Mouse (Mus musculus): ENCODE results near the gene Fam3a. TPM values are rescaled to one million over a fixed set of nuclear protein-coding genes. Genes with fewer than 3 reads are reported as not detected.

Fam3a gene
- 27.0 and 31.3 TPM in 2 replicates for polyA plus RNA-seq (2016; fragmentation: Nextera tagmentation; extraction: Ambion mirVana)

DNA sequence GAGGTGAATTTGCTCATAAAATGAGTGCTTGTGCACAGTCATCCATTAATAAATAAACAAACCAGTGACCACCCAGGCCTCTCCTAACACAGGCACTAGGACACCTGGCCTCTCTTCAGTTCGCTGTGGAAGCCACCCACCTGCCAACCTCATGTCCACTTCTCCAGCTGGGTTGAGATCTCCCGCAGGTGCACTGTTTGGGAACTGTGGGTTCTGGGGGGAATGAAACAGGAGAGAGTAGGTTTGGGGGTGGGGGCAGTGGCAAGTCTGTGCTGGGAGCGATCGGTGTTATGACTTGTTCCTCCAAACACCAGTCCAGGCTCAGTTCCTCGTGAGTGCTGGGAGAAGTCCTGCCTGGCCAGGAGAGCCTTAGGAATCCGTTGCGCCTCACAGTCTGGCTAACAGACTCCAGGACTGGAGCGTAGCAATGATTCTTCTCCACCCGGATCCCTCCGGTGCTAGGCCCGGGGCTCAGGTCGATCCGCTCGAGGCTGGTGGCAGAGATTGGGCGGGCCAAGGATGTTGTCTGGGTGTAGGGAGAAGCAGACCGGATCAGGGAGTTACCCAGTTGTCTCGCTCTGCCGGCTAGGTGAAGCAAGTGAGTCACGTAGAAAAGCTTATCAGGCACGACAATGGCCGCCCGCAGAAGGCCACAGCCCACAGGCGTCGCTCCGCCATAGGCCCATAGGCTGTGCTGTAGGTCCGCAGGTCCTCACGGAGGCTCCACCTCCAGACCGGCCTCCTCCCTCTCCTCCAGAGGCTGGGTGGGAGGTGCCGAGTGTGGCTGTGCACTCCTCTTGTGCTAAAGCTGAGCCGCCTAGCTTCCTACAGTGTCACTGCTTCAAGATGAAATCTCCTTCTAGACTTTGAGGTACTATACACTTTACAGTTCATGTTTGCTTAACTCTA lies at the start of gene Fam3a, which contains the start of gene Ikbkg:
Gene Fam3a (minus strand): TSS at position 738 of the 909 bp plus-strand sequence.
Gene Ikbkg (plus strand): TSS at position 756 of the 909 bp plus-strand sequence.
- peaks cover 11% of the 10 kb centered on the region; the same call in 1 of the 2 replicates for H3K4me1 ChIP-seq
- DNase-seq (ENCODE audit: low spot score) = peak; percentile 82
- H3K9me3 ChIP-seq (replicated peaks) = no peaks in the 10 kb centered on the region; the same call in none of the 2 replicates
- H3K27ac ChIP-seq (replicated peaks) = peak within 1 kb of the TSS; percentile 93
- H3K36me3 ChIP-seq = 0 out of 2 replicates have a peak, but pooled peaks cover under 1% of the 10 kb centered on the region
- no peaks in the 10 kb centered on the region for H3K27me3 ChIP-seq (ENCODE audit: low read depth, poor library complexity, severe bottlenecking)
- peak within 1 kb of the TSS; percentile 63 for H3K4me3 ChIP-seq
- 20% methylated on average over 30 of the region's 30 CpGs for WGBS

DNA sequence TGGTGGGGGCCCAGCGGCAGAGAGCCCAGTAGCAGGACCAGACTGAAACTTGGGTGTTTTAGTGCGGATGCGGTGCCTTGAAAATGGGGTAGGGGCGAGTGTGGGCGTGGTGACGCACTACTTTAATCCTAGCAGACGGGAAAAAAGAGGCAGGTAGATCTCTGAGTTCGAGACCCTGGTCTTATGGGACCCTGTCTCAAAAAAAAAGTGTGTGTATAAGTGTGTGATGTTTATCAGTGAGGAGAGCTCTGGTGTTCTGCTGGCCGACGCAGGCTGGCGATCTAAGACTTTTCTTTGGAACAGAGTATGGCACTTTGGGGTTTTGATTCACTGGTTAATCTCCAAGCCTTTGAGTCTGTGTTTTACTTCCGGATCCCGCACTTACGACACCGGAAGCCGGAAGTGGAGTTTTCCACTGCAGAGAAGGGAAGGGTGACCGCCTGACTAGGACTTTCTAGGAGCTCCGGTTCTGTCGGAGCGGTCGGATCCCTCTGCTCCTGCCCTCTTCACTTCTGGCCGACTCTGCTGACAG lies 36.3 kb upstream of the Fam3a start:
- 11% methylated on average over 22 of the region's 22 CpGs for WGBS
- H3K9me3 ChIP-seq (replicated peaks) = no peaks in the 10 kb centered on the region
- peaks cover 13% of the 10 kb centered on the region for H3K36me3 ChIP-seq
- H3K4me1 ChIP-seq = peaks cover 8% of the 10 kb centered on the region
- peak; percentile 77 for DNase-seq (ENCODE audit: low spot score)
- H3K27me3 ChIP-seq (ENCODE audit: low read depth, poor library complexity, severe bottlenecking) = no peaks in the 10 kb centered on the region
- H3K27ac ChIP-seq (replicated peaks) = peak overlapping the region; percentile 83
- H3K4me3 ChIP-seq = peak overlapping the region; percentile 65

DNA sequence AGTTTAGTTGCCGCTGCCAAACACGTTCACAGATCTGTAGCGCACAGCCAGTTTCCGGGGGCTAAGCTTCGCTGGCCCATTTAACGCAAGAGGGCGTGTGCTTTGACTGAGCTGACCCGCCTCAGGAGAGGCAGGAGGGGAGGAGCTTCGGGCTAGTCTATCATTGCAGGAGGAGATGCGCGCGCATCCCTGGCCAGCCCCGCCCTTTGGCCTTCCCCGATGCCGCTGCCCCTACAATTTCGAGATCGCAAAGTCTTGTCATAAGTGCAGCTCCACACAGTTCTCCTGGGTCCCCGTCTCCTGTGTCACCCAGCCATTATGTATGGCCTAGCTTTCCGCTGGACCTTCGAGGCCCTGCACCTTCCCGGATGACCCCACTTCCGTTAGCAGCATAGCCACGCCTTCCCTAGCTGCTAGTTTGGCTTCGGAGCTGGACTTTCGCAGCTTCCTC lies 35.8 kb upstream of the Fam3a start, which contains the start of gene G6pdx:
Gene G6pdx (minus strand): TSS at position 369 of the 451 bp plus-strand sequence.
- peak; percentile 82 for DNase-seq (ENCODE audit: low spot score)
- no peaks in the 10 kb centered on the region for H3K27me3 ChIP-seq (ENCODE audit: low read depth, poor library complexity, severe bottlenecking)
- H3K27ac ChIP-seq (replicated peaks) = peak within 1 kb of the TSS; percentile 83
- no peaks in the 10 kb centered on the region for H3K9me3 ChIP-seq (replicated peaks)
- H3K4me3 ChIP-seq = peak within 1 kb of the TSS; percentile 65
- H3K36me3 ChIP-seq = peaks cover 8% of the 10 kb centered on the region
- peaks cover 8% of the 10 kb centered on the region for H3K4me1 ChIP-seq
- WGBS = 11% methylated on average over 25 of the region's 25 CpGs

DNA sequence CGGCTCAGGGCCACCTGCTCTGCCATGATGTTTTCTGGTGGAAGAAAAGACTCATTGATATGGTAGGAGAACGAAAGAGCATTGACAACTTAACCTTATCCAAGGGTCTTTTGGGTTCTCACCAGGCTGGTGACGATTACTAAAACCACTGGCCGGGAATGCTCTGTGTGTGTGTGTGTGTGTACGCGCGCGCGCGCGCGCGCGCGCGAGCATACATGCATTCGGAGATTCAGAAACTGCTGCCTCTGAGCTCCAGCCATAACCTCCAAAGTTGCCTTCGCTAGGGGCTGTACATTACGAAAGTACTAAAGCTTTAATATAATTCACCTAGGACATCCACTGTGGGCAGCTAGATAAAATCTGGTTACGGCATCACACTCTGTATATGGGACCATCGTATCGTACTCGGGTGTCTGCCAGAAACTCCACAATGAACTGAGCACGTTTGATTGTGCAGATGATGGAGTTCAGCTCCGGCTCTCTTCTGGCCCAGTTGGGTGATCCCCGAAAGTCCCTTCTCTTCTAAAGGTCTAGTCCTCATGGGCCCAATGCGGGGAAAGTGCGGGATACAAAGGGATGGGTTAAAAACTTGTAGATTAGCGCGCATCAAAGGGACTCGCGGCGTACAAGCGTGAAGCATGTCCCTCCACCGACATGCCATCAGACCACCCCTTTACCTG lies 35.2 kb upstream of the Fam3a start:
- peaks cover 8% of the 10 kb centered on the region for H3K4me1 ChIP-seq
- 25% methylated on average over 35 of the region's 35 CpGs for WGBS
- H3K9me3 ChIP-seq (replicated peaks) = no peaks in the 10 kb centered on the region
- peaks cover 4% of the 10 kb centered on the region; the same call in 1 of the 2 replicates for H3K36me3 ChIP-seq
- no peak for DNase-seq (ENCODE audit: low spot score)
- H3K27ac ChIP-seq (replicated peaks) = peak overlapping the region; percentile 83
- no peaks in the 10 kb centered on the region for H3K27me3 ChIP-seq (ENCODE audit: low read depth, poor library complexity, severe bottlenecking)
- H3K4me3 ChIP-seq = peak overlapping the region; percentile 65

DNA sequence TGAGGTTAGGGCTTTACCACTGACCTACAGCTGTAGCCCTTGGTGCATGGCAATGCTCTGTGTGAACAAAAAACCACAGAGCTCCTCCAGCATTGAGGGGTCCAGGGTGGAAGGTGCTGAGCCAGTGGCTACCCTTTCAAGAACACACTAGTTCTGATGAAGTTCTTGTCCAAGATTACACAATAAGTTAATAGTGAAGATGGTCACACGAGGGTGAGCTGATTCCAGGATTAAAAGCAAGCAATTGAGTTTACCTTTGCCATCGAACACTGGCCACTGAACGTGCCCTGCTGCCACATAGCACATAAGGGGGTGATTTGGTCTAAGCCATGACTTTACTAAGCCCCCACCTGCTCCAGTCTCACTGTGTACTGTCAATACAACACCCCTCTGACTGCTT lies 34.0 kb upstream of the Fam3a start:
- Histone ChIP-seq H3K27me3 (ENCODE audit: low read depth, poor library complexity, severe bottlenecking) (no peaks in the 10 kb centered on the region), H3K4me1 (peaks cover 8% of the 10 kb centered on the region), H3K9me3 (replicated peaks) (no peaks in the 10 kb centered on the region)

DNA sequence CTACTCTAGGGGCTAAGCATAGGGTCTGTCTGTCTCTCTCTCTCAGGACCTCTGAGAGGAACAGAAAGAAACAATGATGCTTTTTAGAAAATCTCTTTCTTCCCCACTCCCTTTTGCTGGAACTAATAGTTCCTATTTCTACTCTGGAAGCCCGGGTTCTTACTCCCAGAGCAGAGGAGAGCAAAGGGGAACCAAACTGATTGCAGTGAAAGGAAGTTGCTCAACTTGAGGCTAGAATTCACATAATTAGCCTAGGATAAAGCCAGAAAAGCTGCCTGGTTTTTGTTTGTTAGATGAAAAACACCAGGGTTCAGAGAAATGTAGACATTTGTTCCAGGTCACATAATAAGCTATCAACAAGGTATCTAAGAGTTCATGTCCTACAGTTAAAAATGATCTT lies 33.2 kb upstream of the Fam3a start:
- peaks cover 8% of the 10 kb centered on the region for H3K4me1 ChIP-seq
- no peaks in the 10 kb centered on the region for H3K9me3 ChIP-seq (replicated peaks)
- no peak overlapping the region for H3K4me3 ChIP-seq
- no peaks in the 10 kb centered on the region for H3K27me3 ChIP-seq (ENCODE audit: low read depth, poor library complexity, severe bottlenecking)
- no peak overlapping the region for H3K27ac ChIP-seq (replicated peaks)
- H3K36me3 ChIP-seq = no peaks in the 10 kb centered on the region
- 74% methylated on average over 1 of the region's 1 CpGs for WGBS
- no peak for DNase-seq (ENCODE audit: low spot score)

More for the DNA sequence above, 34.0 kb upstream of the Fam3a start:
- DNase-seq (ENCODE audit: low spot score) = no peak
- Histone ChIP-seq H3K4me3 (no peak overlapping the region), H3K36me3 (no peaks in the 10 kb centered on the region), H3K27ac (replicated peaks) (no peak overlapping the region)
- WGBS = 81% methylated on average over 3 of the region's 3 CpGs

DNA sequence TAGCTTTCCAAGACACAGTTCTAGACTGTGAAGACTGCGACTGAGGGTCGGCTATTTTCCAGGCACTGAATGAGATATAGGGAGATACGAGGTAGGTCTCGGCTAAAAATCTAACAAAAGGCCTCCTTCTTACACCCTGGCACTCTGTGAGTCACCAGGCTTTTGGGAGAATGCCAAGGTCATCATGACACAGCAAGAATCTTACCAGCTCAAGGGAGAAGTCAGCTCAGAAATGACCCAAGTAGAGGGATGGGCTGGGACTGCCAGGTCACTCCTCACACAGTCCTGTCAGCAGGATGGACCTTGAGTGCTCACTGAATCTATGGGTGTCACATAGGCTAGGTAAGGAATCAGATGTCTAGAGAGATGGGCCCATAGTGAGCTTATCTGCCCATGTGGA lies 32.1 kb upstream of the Fam3a start:
- Histone ChIP-seq H3K4me1 (peaks cover 6% of the 10 kb centered on the region), H3K27ac (replicated peaks) (no peak overlapping the region), H3K9me3 (replicated peaks) (no peaks in the 10 kb centered on the region), H3K4me3 (no peak overlapping the region), H3K27me3 (ENCODE audit: low read depth, poor library complexity, severe bottlenecking) (no peaks in the 10 kb centered on the region), H3K36me3 (no peaks in the 10 kb centered on the region)
- WGBS = 96% methylated on average over 4 of the region's 4 CpGs
- no peak for DNase-seq (ENCODE audit: low spot score)

DNA sequence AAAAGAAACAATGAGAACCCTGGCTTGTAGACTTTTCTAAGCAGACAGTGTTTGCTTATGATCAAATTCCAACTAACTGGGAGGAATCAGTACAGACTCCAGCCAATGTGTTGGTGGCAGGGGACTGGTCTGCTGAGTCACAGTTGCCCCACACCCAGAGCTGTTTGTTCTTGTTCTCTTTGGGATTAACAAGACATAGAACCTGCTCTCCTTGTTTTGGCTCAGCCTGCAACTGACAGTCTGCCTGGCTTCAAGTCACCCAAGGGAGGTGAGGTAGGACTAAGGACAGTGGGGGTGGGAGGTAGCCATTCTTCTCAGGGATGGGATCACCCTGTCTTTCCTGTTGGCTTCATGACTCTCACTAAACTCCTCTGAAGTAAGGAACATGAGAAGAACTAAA lies 31.4 kb upstream of the Fam3a start:
- no peak for DNase-seq (ENCODE audit: low spot score)
- H3K9me3 ChIP-seq (replicated peaks) = no peaks in the 10 kb centered on the region
- H3K4me1 ChIP-seq = peaks cover 4% of the 10 kb centered on the region
- H3K36me3 ChIP-seq = no peaks in the 10 kb centered on the region
- no peak overlapping the region for H3K4me3 ChIP-seq
- H3K27me3 ChIP-seq (ENCODE audit: low read depth, poor library complexity, severe bottlenecking) = no peaks in the 10 kb centered on the region
- H3K27ac ChIP-seq (replicated peaks) = no peak overlapping the region

DNA sequence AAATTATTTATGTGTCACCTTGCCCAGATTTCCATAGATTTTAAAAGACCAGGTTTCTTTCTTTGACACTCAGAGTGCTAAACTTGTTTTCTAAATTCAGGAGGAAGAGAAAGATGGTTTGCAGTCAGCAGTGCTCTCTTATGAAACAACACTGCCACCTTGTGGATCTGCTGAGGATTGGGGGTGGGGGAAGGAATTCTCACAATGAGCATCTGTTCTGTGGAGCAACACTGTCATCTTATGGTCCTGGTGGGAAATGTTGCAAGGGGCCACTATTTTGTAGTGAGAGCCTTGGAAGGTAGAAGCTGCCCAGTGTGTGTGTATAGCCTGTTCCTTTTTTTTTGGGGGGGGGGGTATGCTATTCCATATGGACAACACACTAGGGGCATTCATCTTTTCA lies 20.3 kb upstream of the Fam3a start:
- H3K27ac ChIP-seq (replicated peaks) = no peak overlapping the region
- no peaks in the 10 kb centered on the region for H3K4me1 ChIP-seq
- no peak overlapping the region for H3K4me3 ChIP-seq
- peak; percentile 67 for DNase-seq (ENCODE audit: low spot score)
- peaks cover 15% of the 10 kb centered on the region; the same call in 1 of the 2 replicates for H3K36me3 ChIP-seq
- no peaks in the 10 kb centered on the region for H3K9me3 ChIP-seq (replicated peaks)
- H3K27me3 ChIP-seq (ENCODE audit: low read depth, poor library complexity, severe bottlenecking) = no peaks in the 10 kb centered on the region

DNA sequence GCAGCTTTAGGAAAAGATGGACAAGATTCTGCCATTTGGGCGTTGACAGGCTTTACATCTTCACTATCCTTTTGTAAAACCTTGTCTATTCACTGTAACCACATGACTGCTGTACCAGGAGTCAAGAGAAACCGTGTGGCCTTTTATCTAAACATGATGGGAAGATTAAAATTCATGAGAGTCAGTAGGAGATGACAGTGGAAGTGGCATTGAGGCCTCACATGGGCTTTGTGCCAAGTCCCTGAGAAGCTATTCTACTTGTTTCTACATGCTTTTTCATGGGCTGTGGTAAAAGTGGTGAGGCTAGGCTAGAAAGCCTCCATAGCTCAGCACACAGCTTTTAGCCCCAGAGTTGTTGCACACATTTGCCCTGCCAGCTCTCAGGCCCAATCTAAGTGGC lies 15.3 kb upstream of the Fam3a start:
- Histone ChIP-seq H3K9me3 (replicated peaks) (no peaks in the 10 kb centered on the region), H3K27ac (replicated peaks) (no peak overlapping the region), H3K4me3 (no peak overlapping the region), H3K4me1 (no peaks in the 10 kb centered on the region), H3K36me3 (peaks cover 15% of the 10 kb centered on the region; the same call in 1 of the 2 replicates), H3K27me3 (ENCODE audit: low read depth, poor library complexity, severe bottlenecking) (no peaks in the 10 kb centered on the region)
- 64% methylated on average over 2 of the region's 2 CpGs for WGBS
- DNase-seq (ENCODE audit: low spot score) = no peak

DNA sequence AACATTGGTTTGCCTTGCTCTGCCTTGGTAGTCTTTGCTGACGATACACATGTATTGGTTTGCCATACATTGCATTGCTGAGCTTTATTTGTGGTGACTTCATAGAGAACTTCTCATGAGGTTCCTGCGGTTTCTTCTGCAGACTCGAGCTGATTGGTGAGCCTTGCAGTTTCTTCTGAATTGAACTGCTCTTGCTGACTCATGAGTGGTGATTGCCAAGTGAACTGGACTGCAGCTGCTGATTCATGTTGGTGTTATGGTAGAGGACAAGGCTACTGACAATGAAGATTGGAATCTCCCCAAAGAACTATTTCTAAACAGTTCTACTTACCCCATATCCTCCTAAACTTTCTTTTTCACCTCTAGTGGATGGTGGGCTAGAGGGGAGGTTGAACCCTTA lies 7.1 kb upstream of the Fam3a start:
- no peaks in the 10 kb centered on the region for H3K4me1 ChIP-seq
- H3K36me3 ChIP-seq = no peaks in the 10 kb centered on the region
- no peaks in the 10 kb centered on the region for H3K27me3 ChIP-seq (ENCODE audit: low read depth, poor library complexity, severe bottlenecking)
- no peak overlapping the region for H3K4me3 ChIP-seq
- 86% methylated on average over 3 of the region's 3 CpGs for WGBS
- no peaks in the 10 kb centered on the region; the same call in none of the 2 replicates for H3K9me3 ChIP-seq (replicated peaks)
- H3K27ac ChIP-seq (replicated peaks) = no peak overlapping the region
- DNase-seq (ENCODE audit: low spot score) = no peak

DNA sequence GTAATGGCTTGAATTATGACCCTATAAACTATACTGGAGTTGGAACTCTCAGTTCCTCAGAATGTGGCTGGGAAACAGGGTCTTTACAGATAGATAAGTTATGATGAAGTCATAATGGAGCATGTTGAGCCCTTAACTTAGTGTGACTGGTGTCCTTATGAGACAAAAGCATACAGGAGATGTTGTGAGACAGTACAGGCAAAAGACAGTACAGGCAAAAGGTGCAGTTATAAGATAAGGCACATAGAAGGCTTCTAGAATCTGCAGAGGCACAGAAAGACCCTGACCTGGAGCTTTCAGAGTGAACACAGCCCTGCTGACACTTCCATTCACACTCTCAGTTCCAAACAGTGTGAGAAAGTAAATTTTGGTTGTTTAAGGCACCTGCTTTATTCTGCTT lies 4.9 kb downstream of the Fam3a start:
- H3K27me3 ChIP-seq (ENCODE audit: low read depth, poor library complexity, severe bottlenecking) = no peaks in the 10 kb centered on the region
- H3K4me3 ChIP-seq = no peak overlapping the region
- DNase-seq (ENCODE audit: low spot score) = no peak
- H3K4me1 ChIP-seq = peaks cover 6% of the 10 kb centered on the region; the same call in 1 of the 2 replicates
- H3K27ac ChIP-seq (replicated peaks) = no peak overlapping the region
- H3K9me3 ChIP-seq (replicated peaks) = no peaks in the 10 kb centered on the region
- H3K36me3 ChIP-seq = peaks cover 31% of the 10 kb centered on the region

Measured in midbrain, embryonic 10.5 days (tissue).